Mouse (Mus musculus): ENCODE data around the gene Sec14l1.
A peak's percentile ranks its signal among the peaks of the same experiment; 100 is the strongest.

Gene Sec14l1

DNA sequence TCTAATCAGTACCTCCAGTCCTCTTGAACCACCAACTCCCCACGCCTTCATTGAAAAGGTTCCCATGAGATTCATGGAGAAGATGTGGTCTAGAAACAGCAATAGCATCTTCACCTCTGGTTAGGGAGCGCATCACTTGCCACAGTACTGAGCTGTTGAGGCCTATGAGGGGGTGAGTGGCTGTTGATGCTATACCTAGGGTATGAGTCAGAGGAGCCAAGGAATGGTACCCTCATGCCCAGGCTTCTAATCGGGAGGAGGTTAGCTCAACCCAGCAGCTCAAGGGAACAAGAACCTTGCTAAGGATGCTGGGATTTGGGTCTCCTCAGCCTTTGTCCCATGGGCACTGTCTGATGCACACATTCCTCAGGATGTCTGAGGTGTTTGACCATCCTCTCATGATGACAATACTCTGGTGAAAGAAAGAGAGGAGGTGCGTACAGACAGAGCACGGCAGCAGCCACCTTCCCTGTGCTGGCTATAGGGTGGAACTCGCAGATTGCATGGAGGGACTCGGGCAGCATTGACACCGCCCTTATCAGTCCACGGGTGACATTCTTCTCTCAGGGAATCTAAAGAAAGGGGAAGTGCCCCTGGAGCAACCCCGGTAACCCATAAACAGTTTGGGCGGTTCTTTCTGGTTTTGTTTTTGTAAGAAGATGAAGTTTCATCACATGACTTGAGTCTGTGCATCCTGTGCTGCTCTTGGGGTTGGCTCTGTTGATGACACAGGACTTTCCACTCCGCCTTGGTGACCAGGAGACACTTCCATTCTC lies 5.6 kb upstream of the Sec14l1 start:
- H3K27me3 ChIP-seq (ENCODE audit: control insufficient read depth, insufficient read depth, low read length, poor library complexity, severe bottlenecking), result no peaks in the 10 kb centered on the region
- no peaks in the 10 kb centered on the region for H3K36me3 ChIP-seq (ENCODE audit: control insufficient read depth, insufficient read depth, low read length, poor library complexity, severe bottlenecking)
- peak; percentile 77 for DNase-seq (ENCODE audit: low read depth, low spot score)

DNA sequence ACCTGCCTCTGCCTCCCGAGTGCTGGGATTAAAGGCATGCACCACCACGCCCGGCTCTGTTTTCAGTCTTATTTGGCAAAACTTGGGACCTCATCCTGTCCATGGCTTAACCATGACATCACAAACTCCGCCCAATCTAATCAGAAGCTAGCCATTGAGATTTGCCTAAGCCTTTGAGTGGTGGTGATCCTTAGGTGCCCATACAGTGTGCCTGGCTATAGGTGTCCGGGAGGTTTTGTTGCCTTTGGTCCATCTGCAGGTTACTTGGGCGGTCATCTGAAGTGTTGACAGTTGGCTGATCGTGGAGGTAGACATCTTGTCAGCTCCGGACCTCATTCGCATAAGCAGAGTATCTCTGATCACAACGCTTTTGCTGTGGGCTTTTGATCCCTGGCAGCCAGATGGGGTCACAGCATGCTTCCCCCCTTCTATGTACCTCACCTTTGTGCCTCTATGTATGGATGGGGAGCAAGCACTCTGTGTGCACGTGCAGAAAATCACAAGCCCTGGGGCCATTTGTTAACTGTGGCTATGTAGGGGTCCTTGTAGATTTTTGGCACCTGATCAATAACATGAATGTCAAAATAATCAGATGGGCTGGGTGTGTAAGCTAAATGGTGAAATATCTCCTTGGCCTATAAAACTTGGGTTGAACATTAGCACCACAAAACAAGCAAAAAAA lies 2.9 kb upstream of the Sec14l1 start:
- Histone ChIP-seq H3K27me3 (ENCODE audit: control insufficient read depth, insufficient read depth, low read length, poor library complexity, severe bottlenecking) (no peaks in the 10 kb centered on the region), H3K36me3 (ENCODE audit: control insufficient read depth, insufficient read depth, low read length, poor library complexity, severe bottlenecking) (no peaks in the 10 kb centered on the region)
- DNase-seq (ENCODE audit: low read depth, low spot score), result no peak

DNA sequence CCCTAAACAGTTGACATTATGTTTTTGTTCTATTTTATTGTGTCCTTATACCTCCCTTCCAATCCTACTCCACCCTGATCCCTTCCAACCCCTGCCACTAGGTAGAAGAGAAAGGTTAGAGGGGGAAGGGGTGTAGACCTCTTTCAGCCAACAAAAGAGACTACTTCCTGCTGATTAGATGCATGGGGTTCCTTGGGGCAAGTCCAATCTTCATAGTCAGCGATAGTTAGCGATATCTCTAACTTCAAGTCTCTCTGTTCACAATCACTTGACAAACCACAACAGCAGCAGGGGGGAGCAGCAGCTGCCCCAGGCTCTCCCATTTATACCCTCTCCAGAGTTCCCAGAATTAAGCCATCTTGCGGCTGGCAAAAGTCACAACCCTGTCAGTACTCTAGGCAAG lies 2.3 kb upstream of the Sec14l1 start:
- Histone ChIP-seq H3K36me3 (ENCODE audit: control insufficient read depth, insufficient read depth, low read length, poor library complexity, severe bottlenecking) (no peaks in the 10 kb centered on the region), H3K27me3 (ENCODE audit: control insufficient read depth, insufficient read depth, low read length, poor library complexity, severe bottlenecking) (no peaks in the 10 kb centered on the region)
- DNase-seq (ENCODE audit: low read depth, low spot score), result no peak

GRCm38 (mm10) chr11:117113377-117113776 lies 1.6 kb upstream of the Sec14l1 start:
- peak; percentile 46 for DNase-seq (ENCODE audit: low read depth, low spot score)

GRCm38 (mm10) chr11:117114231-117114591 lies 757 bp upstream of the Sec14l1 start:
- Histone ChIP-seq H3K36me3 (ENCODE audit: control insufficient read depth, insufficient read depth, low read length, poor library complexity, severe bottlenecking) (no peaks in the 10 kb centered on the region), H3K27me3 (ENCODE audit: control insufficient read depth, insufficient read depth, low read length, poor library complexity, severe bottlenecking) (no peaks in the 10 kb centered on the region)
- no peak for DNase-seq (ENCODE audit: low read depth, low spot score)

More at GRCm38 (mm10) chr11:117113377-117113776, 1.6 kb upstream of the Sec14l1 start:
- H3K27me3 ChIP-seq (ENCODE audit: control insufficient read depth, insufficient read depth, low read length, poor library complexity, severe bottlenecking), result no peaks in the 10 kb centered on the region
- H3K36me3 ChIP-seq (ENCODE audit: control insufficient read depth, insufficient read depth, low read length, poor library complexity, severe bottlenecking), result no peaks in the 10 kb centered on the region

- no peak for DNase-seq (ENCODE audit: low read depth, low spot score)
- Histone ChIP-seq H3K36me3 (ENCODE audit: control insufficient read depth, insufficient read depth, low read length, poor library complexity, severe bottlenecking) (no peaks in the 10 kb centered on the region), H3K27me3 (ENCODE audit: control insufficient read depth, insufficient read depth, low read length, poor library complexity, severe bottlenecking) (no peaks in the 10 kb centered on the region)
These were observed 615 bp downstream of the Sec14l1 start for GRCm38 (mm10) chr11:117115346-117116219.

DNA sequence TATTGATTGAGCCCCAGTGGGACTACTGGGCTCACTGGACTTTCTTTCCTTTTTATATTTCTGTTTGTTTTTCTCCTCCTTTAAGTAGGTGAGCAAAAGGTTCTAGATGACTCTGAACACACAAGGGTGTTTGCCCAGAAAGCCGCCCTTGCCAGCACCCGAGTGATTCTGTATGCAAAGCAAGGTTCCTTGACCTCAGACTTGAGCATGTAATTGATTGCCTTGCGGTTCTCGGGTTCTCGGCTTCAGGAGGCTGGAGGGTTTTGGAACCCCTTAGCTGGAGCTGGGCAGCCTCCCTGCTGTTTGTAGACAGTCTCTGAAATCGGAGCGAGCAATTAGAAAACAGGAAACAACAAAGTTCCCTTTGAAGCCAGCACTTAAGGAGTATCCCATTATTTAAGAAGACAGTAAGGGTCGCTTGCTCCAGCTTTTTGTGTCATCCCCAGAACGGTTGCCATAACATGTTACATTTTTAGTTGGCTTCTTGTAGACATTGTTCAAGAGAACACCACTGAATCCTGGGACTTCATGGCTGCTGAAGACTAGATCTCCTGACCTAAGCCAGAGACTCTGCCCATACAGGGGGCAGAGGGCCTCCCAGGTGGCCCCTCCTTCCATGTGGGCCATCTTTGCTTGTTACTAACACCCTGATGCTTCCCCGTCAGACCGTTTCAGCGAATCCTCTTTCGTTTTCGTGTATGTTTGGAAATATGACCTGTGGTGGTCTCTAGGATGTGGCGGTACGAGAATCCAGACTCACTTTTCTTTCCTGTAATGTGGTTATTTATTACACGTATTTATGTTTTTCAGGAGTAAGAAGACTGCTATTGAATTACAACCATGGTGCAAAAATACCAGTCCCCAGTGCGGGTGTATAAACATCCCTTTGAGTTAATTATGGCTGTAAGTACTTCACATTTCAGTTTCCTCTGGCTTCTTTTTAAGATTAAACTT lies 1.7 kb downstream of the Sec14l1 start:
- Histone ChIP-seq H3K36me3 (ENCODE audit: control insufficient read depth, insufficient read depth, low read length, poor library complexity, severe bottlenecking) (no peaks in the 10 kb centered on the region), H3K27me3 (ENCODE audit: control insufficient read depth, insufficient read depth, low read length, poor library complexity, severe bottlenecking) (no peaks in the 10 kb centered on the region)
- no peak for DNase-seq (ENCODE audit: low read depth, low spot score)

DNA sequence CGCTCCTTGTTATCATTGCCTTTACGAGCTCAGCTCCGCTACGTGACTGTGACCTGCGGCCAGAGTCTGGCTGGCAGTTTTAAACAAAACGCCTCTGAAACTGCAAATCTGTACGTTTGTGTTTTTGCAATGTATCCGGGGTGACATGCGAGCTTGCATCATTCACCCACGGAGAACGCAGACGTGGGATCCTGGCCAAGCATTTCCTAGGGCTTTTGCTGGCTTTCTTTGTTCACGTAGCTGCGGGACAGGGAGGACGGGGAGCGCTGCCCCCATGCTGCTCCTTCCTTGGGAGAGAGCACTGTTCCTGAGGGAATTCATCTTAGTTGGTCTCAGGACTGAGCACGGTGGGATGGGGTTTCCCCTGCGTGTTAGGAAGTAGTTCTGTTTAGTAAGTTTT lies 2.4 kb downstream of the Sec14l1 start:
- Histone ChIP-seq H3K36me3 (ENCODE audit: control insufficient read depth, insufficient read depth, low read length, poor library complexity, severe bottlenecking) (no peaks in the 10 kb centered on the region), H3K27me3 (ENCODE audit: control insufficient read depth, insufficient read depth, low read length, poor library complexity, severe bottlenecking) (no peaks in the 10 kb centered on the region)
- DNase-seq (ENCODE audit: low read depth, low spot score), result no peak

DNA sequence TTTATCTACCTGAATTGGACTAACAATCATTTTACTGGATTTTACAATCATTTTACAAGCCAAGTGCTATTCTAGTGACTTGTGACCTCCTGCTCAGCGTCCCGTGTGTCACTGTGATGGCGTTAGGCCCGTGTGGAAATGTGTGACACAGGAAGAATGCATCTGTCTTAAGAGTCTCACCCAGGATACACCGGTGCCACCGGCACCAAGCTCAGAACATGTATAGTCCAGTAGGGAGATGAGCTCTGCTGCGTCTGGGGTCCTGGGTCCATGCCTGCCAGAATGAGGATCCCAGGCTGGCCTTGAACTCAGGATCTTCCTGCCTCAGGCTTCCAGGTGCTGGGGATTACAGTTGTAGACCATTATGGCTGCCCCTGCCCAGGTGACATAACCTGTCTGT lies 2.8 kb downstream of the Sec14l1 start:
- Histone ChIP-seq H3K27me3 (ENCODE audit: control insufficient read depth, insufficient read depth, low read length, poor library complexity, severe bottlenecking) (no peaks in the 10 kb centered on the region), H3K36me3 (ENCODE audit: control insufficient read depth, insufficient read depth, low read length, poor library complexity, severe bottlenecking) (no peaks in the 10 kb centered on the region)
- DNase-seq (ENCODE audit: low read depth, low spot score), result no peak

GRCm38 (mm10) chr11:117118248-117118647 lies 3.3 kb downstream of the Sec14l1 start:
- H3K36me3 ChIP-seq (ENCODE audit: control insufficient read depth, insufficient read depth, low read length, poor library complexity, severe bottlenecking), result no peaks in the 10 kb centered on the region
- H3K27me3 ChIP-seq (ENCODE audit: control insufficient read depth, insufficient read depth, low read length, poor library complexity, severe bottlenecking), result no peaks in the 10 kb centered on the region
- no peak for DNase-seq (ENCODE audit: low read depth, low spot score)

DNA sequence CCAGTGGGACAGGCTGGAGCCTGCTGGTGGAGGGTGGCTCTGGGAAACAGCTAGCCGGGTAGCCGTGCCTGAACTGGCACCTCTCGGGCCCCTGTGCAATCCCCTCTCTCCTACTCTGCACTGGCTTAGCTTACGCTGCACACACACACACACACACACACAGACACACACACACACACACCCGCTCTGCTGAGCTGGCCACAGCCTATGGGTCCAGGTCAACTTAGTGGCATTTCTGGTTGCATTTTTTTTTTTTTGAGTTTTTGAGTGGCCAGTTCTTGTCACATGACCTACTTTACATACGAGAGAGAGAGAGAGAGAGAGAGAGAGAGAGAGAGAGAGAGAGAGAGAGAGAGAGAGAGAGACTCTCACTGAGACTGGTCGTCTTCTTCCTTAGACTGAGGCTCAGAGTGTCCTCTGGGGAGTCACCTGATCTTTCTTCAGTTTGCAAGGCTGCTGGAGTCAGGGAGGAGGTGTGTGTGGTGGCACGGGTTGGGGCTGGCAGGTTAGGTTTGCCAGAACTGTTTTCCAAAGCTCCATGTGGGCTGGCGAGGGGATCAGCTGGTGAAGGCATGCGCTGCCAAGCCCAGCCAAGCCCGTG lies 3.9 kb downstream of the Sec14l1 start:
- DNase-seq (ENCODE audit: low read depth, low spot score), result no peak
- no peaks in the 10 kb centered on the region for H3K36me3 ChIP-seq (ENCODE audit: control insufficient read depth, insufficient read depth, low read length, poor library complexity, severe bottlenecking)
- no peaks in the 10 kb centered on the region for H3K27me3 ChIP-seq (ENCODE audit: control insufficient read depth, insufficient read depth, low read length, poor library complexity, severe bottlenecking)

- H3K36me3 ChIP-seq (ENCODE audit: control insufficient read depth, insufficient read depth, low read length, poor library complexity, severe bottlenecking), result no peaks in the 10 kb centered on the region
- no peaks in the 10 kb centered on the region for H3K27me3 ChIP-seq (ENCODE audit: control insufficient read depth, insufficient read depth, low read length, poor library complexity, severe bottlenecking)
- no peak for DNase-seq (ENCODE audit: low read depth, low spot score)
These were observed 4.8 kb downstream of the Sec14l1 start for GRCm38 (mm10) chr11:117119723-117120122.

- H3K27me3 ChIP-seq (ENCODE audit: control insufficient read depth, insufficient read depth, low read length, poor library complexity, severe bottlenecking), result no peaks in the 10 kb centered on the region
- no peaks in the 10 kb centered on the region for H3K36me3 ChIP-seq (ENCODE audit: control insufficient read depth, insufficient read depth, low read length, poor library complexity, severe bottlenecking)
- DNase-seq (ENCODE audit: low read depth, low spot score), result no peak
These were observed 5.6 kb downstream of the Sec14l1 start for GRCm38 (mm10) chr11:117120285-117121163.
